Mouse (Mus musculus) mouse trophoblast stem cell (cell line): Measurements from ENCODE around the gene Sdc4.

Experiments
- in situ Hi-C, 2 experiments: fragments of 300-500 bp; cut with MseI, MboI; formaldehyde crosslinking; loops; 2 replicates in 1 of 2; 3 replicates in 1 of 2; pipeline ENCODE4 v1.15.1; 2025

Gene Sdc4

GRCm38 (mm10) chr2:164404082-164404990, 39.4 kb downstream of the Sdc4 start:
- in situ Hi-C loops: no loop called here

- in situ Hi-C loops: no loop called here
These were observed 40.1 kb downstream of the Sdc4 start for GRCm38 (mm10) chr2:164403396-164404081.

GRCm38 (mm10) chr2:164402906-164403305, 40.8 kb downstream of the Sdc4 start, which contains the start of gene Rbpjl:
TSS of gene Rbpjl (plus strand) at chr2:164403141.
- in situ Hi-C loops: no loop called here

GRCm38 (mm10) chr2:164396911-164397310, 46.8 kb downstream of the Sdc4 start:
- in situ Hi-C loops: no loop called here

- in situ Hi-C loops: no loop called here
These were observed 47.6 kb downstream of the Sdc4 start for GRCm38 (mm10) chr2:164396076-164396475.

- in situ Hi-C loops: loop anchor here in 1 of 2 experiments (5.0 kb wide), 1 partner anchor 41 kb away; no protein-coding TSS in a partner anchor
These were observed 50.6 kb downstream of the Sdc4 start for GRCm38 (mm10) chr2:164393126-164393525.

GRCm38 (mm10) chr2:164389499-164389898, 54.2 kb downstream of the Sdc4 start:
- in situ Hi-C loops: no loop called here

GRCm38 (mm10) chr2:164389020-164389419, 54.7 kb downstream of the Sdc4 start, which contains the start of gene Slpi:
TSS of gene Slpi (minus strand) at chr2:164389095.
- in situ Hi-C loops: no loop called here

- in situ Hi-C loops: no loop called here
These were observed 56.7 kb downstream of the Sdc4 start for GRCm38 (mm10) chr2:164386953-164387352.

GRCm38 (mm10) chr2:164385927-164386763, 57.5 kb downstream of the Sdc4 start:
- in situ Hi-C loops: no loop called here

- in situ Hi-C loops: no loop called here
These were observed 59.9 kb downstream of the Sdc4 start for GRCm38 (mm10) chr2:164383656-164384399.

GRCm38 (mm10) chr2:164382971-164383370, 60.7 kb downstream of the Sdc4 start:
- in situ Hi-C loops: no loop called here

- in situ Hi-C loops: no loop called here
These were observed 62.0 kb downstream of the Sdc4 start for GRCm38 (mm10) chr2:164381726-164382125.

- in situ Hi-C loops: no loop called here
These were observed 65.9 kb downstream of the Sdc4 start for GRCm38 (mm10) chr2:164377478-164378426.
